Mouse (Mus musculus) embryonic facial prominence, embryonic 14.5 days (tissue): ENCODE results near the gene Sacs. TPM values are rescaled to one million over a fixed set of nuclear protein-coding genes. Genes with fewer than 3 reads are reported as not detected.
A peak's percentile ranks its signal among the peaks of the same experiment; 100 is the strongest.

ENCODE experiments used
- ATAC-seq: fragments of 200-750 bp; cut with Nextera tagmentation; 2 replicates; pipeline ENCODE4 v1.8.0; 2017; ENCODE audit warnings: low read depth, moderate number of reproducible peaks, moderate TSS enrichment
- DNase-seq: peaks from one replicate; pipeline ENCODE4 v3.0.0-alpha.2; 2015; ENCODE audit warnings: low spot score
- H3K27ac ChIP-seq: fragments of 300-500 bp; sonication (generic); replicated peaks from 2 replicates; pipeline ENCODE4 v1.5.1; 2014; ENCODE audit warnings: low read depth, mild to moderate bottlenecking, low read length, moderate library complexity
- H3K27me3 ChIP-seq: fragments of 300-500 bp; sonication (generic); replicated peaks from 2 replicates; pipeline ENCODE4 v1.6.1; 2014; ENCODE audit warnings: low read length; ENCODE audit not compliant: control insufficient read depth, insufficient read depth
- H3K36me3 ChIP-seq: fragments of 300-500 bp; sonication (generic); 2 replicates; pipeline ENCODE4 v1.6.1; 2014; ENCODE audit warnings: low read length, mixed read lengths; ENCODE audit not compliant: control insufficient read depth, insufficient read depth
- H3K4me1 ChIP-seq: fragments of 300-500 bp; sonication (generic); 2 replicates; pipeline ENCODE4 v1.6.1; 2014; ENCODE audit warnings: antibody characterized with exemption, low read length; ENCODE audit not compliant: control insufficient read depth, insufficient read depth
- H3K4me2 ChIP-seq: fragments of 300-500 bp; sonication (generic); 2 replicates; pipeline ENCODE4 v1.6.1; 2014; ENCODE audit warnings: low read depth, mild to moderate bottlenecking, low read length, moderate library complexity, mixed read lengths
- H3K4me3 ChIP-seq: fragments of 300-500 bp; sonication (generic); 2 replicates; pipeline ENCODE4 v1.5.1; 2014; ENCODE audit warnings: low read depth, mild to moderate bottlenecking, low read length
- H3K9ac ChIP-seq: fragments of 300-500 bp; sonication (generic); 2 replicates; pipeline ENCODE4 v1.6.1; 2014; ENCODE audit warnings: low read depth, mild to moderate bottlenecking, low read length, moderate library complexity, mixed read lengths
- H3K9me3 ChIP-seq: fragments of 300-500 bp; sonication (generic); 2 replicates; pipeline ENCODE4 v1.6.1; 2016; ENCODE audit warnings: low read length; ENCODE audit not compliant: control insufficient read depth
- WGBS: fragments of 180-500 bp; shearing (Covaris S2); extraction: QIAGEN DNeasy Blood & Tissue Kit; methylation state at CpG from one replicate; pipeline ENCODE4 v1.1.7; 2014; 5-methylcytosine and 5-hydroxymethylcytosine counted together
- polyA plus RNA-seq: library from polyadenylated mRNA; unstranded; fragments of >200 nt; fragmentation: Nextera tagmentation; extraction: Ambion mirVana; gene quantifications from 2 replicates; pipeline ENCODE4 v1.2.1, GENCODE M21; 2014

Sacs gene
- polyA plus RNA-seq, 1 experiment from 2014 or later: 5.0 TPM

GRCm38 (mm10) chr14:61267908-61268475, 129.7 kb downstream of the Sacs start:
- Histone ChIP-seq H3K9ac (no peak overlapping the region), H3K27me3 (peaks cover 11% of the 10 kb centered on the region), H3K27ac (no peak overlapping the region), H3K9me3 (peaks cover 7% of the 10 kb centered on the region; the same call in 1 of the 2 replicates), H3K4me3 (no peak overlapping the region), H3K4me1 (no peaks in the 10 kb centered on the region), H3K4me2 (no peak overlapping the region), H3K36me3 (no peaks in the 10 kb centered on the region)
- ATAC-seq (no peak), DNase-seq (no peak)
- WGBS: 77% methylated on average over 5 of the region's 5 CpGs

- Histone ChIP-seq H3K4me1 (no peaks in the 10 kb centered on the region), H3K9me3 (no peaks in the 10 kb centered on the region), H3K4me2 (peak overlapping the region; percentile 47), H3K4me3 (peak overlapping the region; percentile 28), H3K27ac (no peak overlapping the region), H3K27me3 (peaks cover 44% of the 10 kb centered on the region), H3K9ac (peak overlapping the region; percentile 32; the same call in 1 of the 2 replicates), H3K36me3 (no peaks in the 10 kb centered on the region)
- 8% methylated on average over 33 of the region's 38 CpGs for whole genome bisulfite sequencing
- DNase-seq (peak; percentile 10), ATAC-seq (no peak)
Measured at GRCm38 (mm10) chr14:61274414-61275198, 136.3 kb downstream of the Sacs start.

- Histone ChIP-seq H3K9ac (no peak overlapping the region), H3K4me3 (no peak overlapping the region), H3K9me3 (no peaks in the 10 kb centered on the region), H3K27ac (no peak overlapping the region), H3K4me1 (no peaks in the 10 kb centered on the region), H3K36me3 (no peaks in the 10 kb centered on the region), H3K27me3 (peaks cover 39% of the 10 kb centered on the region), H3K4me2 (no peak overlapping the region)
- ATAC-seq: no peak
- WGBS: 47% methylated on average over 1 of the region's 1 CpGs
- no peak for DNase-seq
Measured at GRCm38 (mm10) chr14:61277285-61277684, 139.0 kb downstream of the Sacs start.

GRCm38 (mm10) chr14:61278676-61279300, 140.5 kb downstream of the Sacs start:
- no peak overlapping the region for H3K27ac ChIP-seq
- peaks cover 25% of the 10 kb centered on the region for H3K27me3 ChIP-seq
- no peaks in the 10 kb centered on the region for H3K4me1 ChIP-seq
- DNase-seq: no peak
- WGBS: 75% methylated on average over 7 of the region's 7 CpGs
- ATAC-seq: no peak
- H3K9me3 ChIP-seq: no peaks in the 10 kb centered on the region
- no peaks in the 10 kb centered on the region for H3K36me3 ChIP-seq
- H3K4me2 ChIP-seq: no peak overlapping the region
- H3K9ac ChIP-seq: no peak overlapping the region
- no peak overlapping the region for H3K4me3 ChIP-seq

GRCm38 (mm10) chr14:61288606-61289286, 150.5 kb downstream of the Sacs start:
- H3K4me3 ChIP-seq: no peak overlapping the region
- no peak for DNase-seq
- H3K9me3 ChIP-seq: no peaks in the 10 kb centered on the region
- H3K36me3 ChIP-seq: no peaks in the 10 kb centered on the region
- no peak overlapping the region for H3K27ac ChIP-seq
- H3K27me3 ChIP-seq: no peaks in the 10 kb centered on the region
- no peak overlapping the region for H3K4me2 ChIP-seq
- no peak for ATAC-seq
- WGBS: 72% methylated on average over 19 of the region's 19 CpGs
- H3K4me1 ChIP-seq: no peaks in the 10 kb centered on the region
- no peak overlapping the region for H3K9ac ChIP-seq

Other genes starting within 250 kb of the Sacs start
- 94.1 and 99.9 TPM in 2 replicates for gene Tnfrsf19, start 92.0 kb upstream of the Sacs start, polyA plus RNA-seq
- gene Sgcg, start 120.0 kb downstream of the Sacs start, polyA plus RNA-seq: 22.1 and 33.9 TPM in 2 replicates
- 1.7 and 1.8 TPM in 2 replicates for gene Arl11, start 171.3 kb downstream of the Sacs start, polyA plus RNA-seq
- 11.9 and 12.1 TPM in 2 replicates for gene Ebpl, start 222.0 kb downstream of the Sacs start, polyA plus RNA-seq